Mouse (Mus musculus) neural tube, embryonic 13.5 days (tissue): ENCODE measurements around the gene Kat5. TPM values are rescaled to one million over a fixed set of nuclear protein-coding genes. Genes with fewer than 3 reads are reported as not detected.

ENCODE experiments used
- ATAC-seq: fragments of 200-750 bp; cut with Nextera tagmentation; 2 replicates; pipeline ENCODE4 v1.8.0; 2017; ENCODE audit warnings: low read depth, mild to moderate bottlenecking, moderate TSS enrichment, moderate library complexity
- H3K27ac ChIP-seq: fragments of 300-500 bp; sonication (generic); replicated peaks from 2 replicates; pipeline ENCODE4 v1.5.1; 2015; ENCODE audit warnings: moderate library complexity, mild to moderate bottlenecking, inconsistent platforms
- H3K27me3 ChIP-seq: fragments of 300-500 bp; sonication (generic); 2 replicates; pipeline ENCODE4 v1.6.1; 2015; ENCODE audit warnings: mild to moderate bottlenecking, inconsistent platforms
- H3K36me3 ChIP-seq: fragments of 300-500 bp; sonication (generic); 2 replicates; pipeline ENCODE4 v1.6.1; 2015; ENCODE audit warnings: mild to moderate bottlenecking, inconsistent platforms
- H3K4me1 ChIP-seq: fragments of 300-500 bp; sonication (generic); replicated peaks from 2 replicates; pipeline ENCODE4 v1.6.1; 2015; ENCODE audit warnings: inconsistent platforms
- H3K4me2 ChIP-seq: fragments of 300-500 bp; sonication (generic); 2 replicates; pipeline ENCODE4 v1.6.1; 2015; ENCODE audit warnings: inconsistent platforms, mild to moderate bottlenecking, moderate library complexity
- H3K4me3 ChIP-seq: fragments of 300-500 bp; sonication (generic); 2 replicates; pipeline ENCODE4 v1.5.1; 2015; ENCODE audit warnings: mild to moderate bottlenecking, inconsistent platforms
- H3K9ac ChIP-seq: fragments of 300-500 bp; sonication (generic); 2 replicates; pipeline ENCODE4 v1.6.1; 2015; ENCODE audit warnings: moderate library complexity, mild to moderate bottlenecking, inconsistent platforms
- H3K9me3 ChIP-seq: fragments of 300-500 bp; sonication (generic); 2 replicates; pipeline ENCODE4 v1.6.1; 2016; ENCODE audit warnings: inconsistent platforms
- whole genome bisulfite sequencing: fragments of 180-500 bp; shearing (Covaris S2); methylation state at CpG from one replicate; pipeline ENCODE4 v1.1.7; 2015; 5-methylcytosine and 5-hydroxymethylcytosine counted together
- polyA plus RNA-seq: library from polyadenylated mRNA; unstranded; fragments of >200 nt; fragmentation: Nextera tagmentation; extraction: Ambion mirVana; gene quantifications from 2 replicates; pipeline ENCODE4 v1.2.1, GENCODE M21; 2015

Kat5 gene
- 72.3 and 77.2 TPM in 2 replicates for polyA plus RNA-seq

DNA sequence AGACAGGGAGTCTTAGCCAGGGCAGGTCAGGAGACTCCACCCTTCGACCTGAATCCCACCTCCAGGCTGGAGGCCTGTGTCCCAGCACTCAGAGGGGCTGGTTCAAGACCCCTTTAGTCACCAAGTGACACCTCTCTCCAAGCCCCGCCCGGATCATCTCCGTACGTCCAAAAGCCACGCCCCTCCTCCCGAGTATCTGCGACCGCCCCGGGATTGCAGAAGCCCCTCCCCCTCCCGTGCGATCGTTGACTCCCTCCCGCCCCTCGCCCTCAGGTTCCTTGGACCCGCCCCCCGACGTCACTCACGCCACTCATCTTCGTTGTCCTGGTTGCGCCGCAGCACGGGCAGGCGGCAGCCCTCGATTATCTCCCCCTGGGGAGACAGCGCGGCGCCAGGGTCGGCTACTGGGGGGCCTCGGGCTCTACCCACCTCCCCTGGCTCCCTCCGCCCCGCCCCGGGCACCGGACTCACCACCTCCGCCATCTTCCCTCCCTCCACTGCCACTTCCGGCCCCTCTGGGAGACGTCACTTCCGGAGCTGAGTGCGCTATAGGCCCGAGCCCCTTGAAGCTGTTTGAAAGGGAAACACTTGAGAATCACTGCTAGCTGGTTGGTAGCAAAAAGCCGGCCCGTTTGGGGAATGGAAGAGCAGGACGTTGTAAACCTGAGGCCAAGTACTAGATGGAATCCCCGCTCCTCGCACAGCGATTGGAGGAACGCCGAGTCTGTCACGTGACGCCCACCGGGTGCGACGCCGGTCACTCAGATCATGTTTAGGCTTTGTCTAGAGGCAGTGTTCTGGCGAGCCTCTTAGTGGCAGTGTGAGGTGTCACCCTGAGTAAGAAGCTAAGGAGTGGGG is at the start of gene Kat5:
Kat5 (minus strand) TSS at position 691 of the 858 bp plus-strand sequence.
- H3K9me3 ChIP-seq, result no peaks in the 10 kb centered on the region
- under 1% methylated on average over 53 of the region's 55 CpGs for WGBS
- H3K36me3 ChIP-seq, result peaks cover 42% of the 10 kb centered on the region
- peak within 1 kb of the TSS; percentile 98 for H3K27ac ChIP-seq
- peaks cover 31% of the 10 kb centered on the region for H3K4me1 ChIP-seq
- H3K9ac ChIP-seq, result peak within 1 kb of the TSS; percentile 85
- ATAC-seq, result peak; percentile 93
- H3K4me2 ChIP-seq, result peak within 1 kb of the TSS; percentile 76
- H3K27me3 ChIP-seq, result peaks cover 9% of the 10 kb centered on the region; the same call in 1 of the 2 replicates
- peak within 1 kb of the TSS; percentile 58 for H3K4me3 ChIP-seq

- Histone ChIP-seq H3K27me3 (peaks cover 35% of the 10 kb centered on the region), H3K36me3 (peaks cover 22% of the 10 kb centered on the region; the same call in 1 of the 2 replicates), H3K9me3 (no peaks in the 10 kb centered on the region), H3K4me3 (peak overlapping the region; percentile 38), H3K4me1 (peaks cover 14% of the 10 kb centered on the region), H3K27ac (no peak overlapping the region), H3K9ac (peak overlapping the region; percentile 62), H3K4me2 (peak overlapping the region; percentile 67)
- WGBS, result 16% methylated on average over 43 of the region's 43 CpGs
- no peak for ATAC-seq
These were observed 44.8 kb upstream of the Kat5 start for GRCm38 (mm10) chr19:5654720-5655298.

- peak; percentile 52 for ATAC-seq
- peaks cover 35% of the 10 kb centered on the region for H3K27me3 ChIP-seq
- H3K4me3 ChIP-seq, result peak overlapping the region; percentile 38
- peak overlapping the region; percentile 67 for H3K4me2 ChIP-seq
- peaks cover 22% of the 10 kb centered on the region; the same call in 1 of the 2 replicates for H3K36me3 ChIP-seq
- no peaks in the 10 kb centered on the region for H3K9me3 ChIP-seq
- peaks cover 18% of the 10 kb centered on the region for H3K4me1 ChIP-seq
- WGBS, result 7% methylated on average over 62 of the region's 62 CpGs
- no peak overlapping the region for H3K27ac ChIP-seq
- peak overlapping the region; percentile 62 for H3K9ac ChIP-seq
These were observed 44.1 kb upstream of the Kat5 start for GRCm38 (mm10) chr19:5653969-5654719.

DNA sequence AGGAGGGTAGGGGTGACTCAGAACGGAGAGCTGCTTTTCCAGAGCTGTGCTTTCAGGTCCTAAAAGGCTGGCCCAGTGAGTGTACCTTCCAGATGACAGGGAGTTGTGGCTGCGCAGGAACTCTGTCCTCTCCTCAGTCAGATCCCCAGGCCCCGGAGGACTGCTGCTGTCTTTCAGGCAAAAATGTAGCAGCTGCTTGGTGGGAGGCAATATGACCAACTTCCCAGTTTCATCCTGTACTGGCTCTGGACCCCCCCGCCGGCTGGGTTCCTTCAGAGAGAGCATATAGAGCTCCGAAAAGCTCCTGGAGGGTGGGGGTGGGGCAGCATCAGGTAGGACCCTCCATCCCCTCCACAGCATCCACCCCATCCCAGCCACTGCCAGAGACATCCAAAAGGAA is 42.5 kb upstream of the Kat5 start:
- Histone ChIP-seq H3K9me3 (no peaks in the 10 kb centered on the region), H3K9ac (no peak overlapping the region), H3K27me3 (peaks cover 35% of the 10 kb centered on the region), H3K4me2 (no peak overlapping the region), H3K27ac (no peak overlapping the region), H3K4me1 (peaks cover 34% of the 10 kb centered on the region), H3K36me3 (peaks cover 29% of the 10 kb centered on the region), H3K4me3 (no peak overlapping the region)
- 76% methylated on average over 6 of the region's 6 CpGs for WGBS
- ATAC-seq, result no peak

- no peak for ATAC-seq
- WGBS, result 61% methylated on average over 13 of the region's 13 CpGs
These were observed 41.7 kb upstream of the Kat5 start for GRCm38 (mm10) chr19:5651502-5652274.

DNA sequence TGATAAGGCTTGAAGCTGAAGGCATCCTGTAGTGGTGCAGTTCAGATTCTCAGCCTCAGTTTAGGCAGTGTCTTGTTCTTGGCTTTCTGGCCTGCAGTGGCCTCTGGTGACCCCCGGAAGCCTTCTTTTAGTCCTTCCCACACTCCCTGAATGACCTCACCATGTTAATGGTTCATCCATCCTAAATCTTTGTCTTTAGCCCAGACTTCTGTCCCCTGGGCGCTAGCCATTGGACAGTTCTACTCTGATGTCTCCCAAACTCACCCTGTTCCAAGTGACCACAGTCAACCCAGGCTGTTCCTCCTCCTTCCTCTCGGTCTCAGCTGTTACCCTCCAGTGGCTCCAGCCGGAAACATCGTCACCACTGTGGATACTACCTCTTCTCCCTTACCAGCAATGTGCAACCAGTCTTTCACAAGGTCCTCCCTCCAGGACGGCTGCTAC is 39.3 kb upstream of the Kat5 start:
- H3K27ac ChIP-seq, result peak overlapping the region; percentile 84
- H3K9me3 ChIP-seq, result no peaks in the 10 kb centered on the region
- ATAC-seq, result no peak
- peak overlapping the region; percentile 30; the same call in 1 of the 2 replicates for H3K4me3 ChIP-seq
- H3K27me3 ChIP-seq, result peaks cover 13% of the 10 kb centered on the region
- WGBS, result 67% methylated on average over 6 of the region's 6 CpGs
- peaks cover 26% of the 10 kb centered on the region for H3K4me1 ChIP-seq
- H3K36me3 ChIP-seq, result peaks cover 54% of the 10 kb centered on the region
- peak overlapping the region; percentile 68 for H3K9ac ChIP-seq
- H3K4me2 ChIP-seq, result peak overlapping the region; percentile 60

More at GRCm38 (mm10) chr19:5651502-5652274, 41.7 kb upstream of the Kat5 start:
- H3K4me2 ChIP-seq, result no peak overlapping the region
- H3K36me3 ChIP-seq, result peaks cover 38% of the 10 kb centered on the region
- H3K9ac ChIP-seq, result no peak overlapping the region
- no peak overlapping the region for H3K4me3 ChIP-seq
- no peaks in the 10 kb centered on the region for H3K9me3 ChIP-seq
- no peak overlapping the region for H3K27ac ChIP-seq
- peaks cover 35% of the 10 kb centered on the region for H3K27me3 ChIP-seq
- peaks cover 34% of the 10 kb centered on the region for H3K4me1 ChIP-seq

DNA sequence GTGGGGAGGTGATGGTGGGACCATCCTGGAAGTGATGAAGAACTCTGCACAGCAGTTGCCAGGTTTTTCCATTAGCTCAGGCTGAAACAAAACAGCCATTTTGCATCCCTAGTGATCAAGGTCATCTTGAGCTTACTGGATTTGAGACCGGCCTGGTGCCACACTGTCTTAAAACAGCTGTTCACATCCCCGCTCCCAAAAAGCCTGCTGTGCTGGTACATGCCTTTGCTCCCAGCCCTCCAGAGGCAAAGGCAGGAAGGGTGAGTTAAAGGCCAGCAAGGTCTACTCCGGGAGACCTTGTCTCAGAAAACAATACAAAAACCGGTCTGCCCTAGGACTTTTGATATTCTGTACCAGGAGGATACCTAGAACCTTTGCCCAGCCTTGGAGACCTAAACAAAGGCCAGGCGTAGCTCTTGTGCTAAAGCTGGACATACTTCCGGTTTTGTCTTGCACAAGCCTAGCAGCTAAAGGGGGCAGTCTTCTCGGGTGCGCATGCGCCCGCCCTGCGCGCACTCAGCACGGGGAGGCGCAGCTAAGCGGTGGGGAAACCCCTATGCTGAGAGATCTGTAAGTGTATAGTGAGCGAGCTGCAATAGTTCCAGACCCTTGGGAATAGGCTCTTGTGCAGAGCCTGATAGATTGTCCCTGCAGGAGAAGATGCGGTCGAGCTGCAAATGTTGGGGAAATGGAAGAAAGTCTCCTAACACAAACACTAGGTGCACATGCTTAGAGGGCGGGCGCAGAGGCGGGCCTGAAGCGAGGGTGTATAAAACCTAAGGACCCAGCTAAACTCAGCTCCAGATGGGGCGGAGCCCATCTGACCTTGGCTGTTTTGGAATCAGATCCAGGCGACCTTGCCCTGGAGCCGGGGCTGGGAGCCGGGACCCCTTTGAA is 38.6 kb upstream of the Kat5 start:
- Histone ChIP-seq H3K9ac (peak overlapping the region; percentile 68), H3K36me3 (peaks cover 61% of the 10 kb centered on the region), H3K9me3 (no peaks in the 10 kb centered on the region), H3K4me1 (peaks cover 20% of the 10 kb centered on the region), H3K4me3 (peak overlapping the region; percentile 30), H3K27me3 (peaks cover 7% of the 10 kb centered on the region), H3K27ac (peak overlapping the region; percentile 84), H3K4me2 (peak overlapping the region; percentile 60)
- 15% methylated on average over 26 of the region's 26 CpGs for WGBS
- peak; percentile 94 for ATAC-seq

DNA sequence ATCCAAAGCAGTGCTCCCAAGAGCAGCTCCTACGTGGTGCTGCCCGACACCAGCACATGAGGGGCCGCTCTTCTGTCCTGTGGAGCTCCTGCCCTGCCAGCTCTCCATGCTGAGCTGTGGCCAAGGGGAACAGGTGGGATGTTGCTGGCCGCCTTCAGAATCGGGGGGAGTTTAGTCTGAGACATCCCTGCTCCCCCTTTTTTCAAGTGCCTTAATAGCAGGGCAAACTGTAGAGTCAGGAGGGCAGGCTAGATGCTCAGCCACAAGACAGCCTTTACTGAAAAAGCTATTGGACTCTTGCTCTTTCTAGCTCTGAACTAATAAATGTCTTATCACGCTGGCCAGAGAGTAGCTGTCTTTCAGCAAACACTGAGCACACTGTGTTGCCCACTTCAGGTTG is 37.8 kb upstream of the Kat5 start:
- H3K27ac ChIP-seq, result peak overlapping the region; percentile 84; the same call in 1 of the 2 replicates
- ATAC-seq, result no peak
- H3K27me3 ChIP-seq, result no peaks in the 10 kb centered on the region
- peaks cover 20% of the 10 kb centered on the region for H3K4me1 ChIP-seq
- no peak overlapping the region for H3K4me3 ChIP-seq
- peaks cover 65% of the 10 kb centered on the region for H3K36me3 ChIP-seq
- 97% methylated on average over 6 of the region's 6 CpGs for WGBS
- H3K4me2 ChIP-seq, result no peak overlapping the region
- H3K9me3 ChIP-seq, result no peaks in the 10 kb centered on the region
- H3K9ac ChIP-seq, result peak overlapping the region; percentile 68

DNA sequence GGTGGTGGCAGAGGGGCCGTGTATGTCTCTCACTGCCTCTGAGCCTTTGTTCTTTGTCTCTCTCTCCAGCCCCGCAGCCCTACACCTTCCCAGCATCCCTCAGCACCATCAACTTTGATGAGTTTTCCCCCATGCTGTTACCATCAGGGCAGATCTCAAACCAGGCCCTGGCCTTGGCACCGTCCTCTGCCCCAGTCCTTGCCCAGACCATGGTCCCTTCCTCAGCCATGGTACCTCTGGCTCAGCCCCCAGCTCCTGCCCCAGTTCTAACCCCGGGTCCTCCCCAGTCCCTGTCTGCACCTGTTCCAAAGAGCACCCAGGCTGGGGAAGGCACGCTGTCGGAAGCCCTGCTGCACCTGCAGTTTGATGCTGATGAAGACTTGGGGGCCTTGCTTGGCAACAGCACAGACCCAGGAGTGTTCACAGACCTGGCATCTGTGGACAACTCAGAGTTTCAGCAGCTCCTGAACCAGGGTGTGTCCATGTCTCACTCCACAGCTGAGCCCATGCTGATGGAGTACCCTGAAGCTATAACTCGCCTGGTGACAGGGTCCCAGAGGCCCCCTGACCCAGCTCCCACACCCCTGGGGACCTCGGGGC is 36.8 kb upstream of the Kat5 start:
- H3K9me3 ChIP-seq, result no peaks in the 10 kb centered on the region
- no peaks in the 10 kb centered on the region for H3K27me3 ChIP-seq
- peaks cover 20% of the 10 kb centered on the region for H3K4me1 ChIP-seq
- 93% methylated on average over 8 of the region's 8 CpGs for WGBS
- H3K4me2 ChIP-seq, result no peak overlapping the region
- H3K4me3 ChIP-seq, result no peak overlapping the region
- no peak for ATAC-seq
- no peak overlapping the region for H3K9ac ChIP-seq
- no peak overlapping the region for H3K27ac ChIP-seq
- peaks cover 69% of the 10 kb centered on the region for H3K36me3 ChIP-seq

- no peak overlapping the region for H3K9ac ChIP-seq
- no peaks in the 10 kb centered on the region for H3K27me3 ChIP-seq
- peaks cover 20% of the 10 kb centered on the region for H3K4me1 ChIP-seq
- WGBS, result 93% methylated on average over 9 of the region's 9 CpGs
- ATAC-seq, result no peak
- no peak overlapping the region for H3K27ac ChIP-seq
- H3K36me3 ChIP-seq, result peaks cover 80% of the 10 kb centered on the region
- H3K4me3 ChIP-seq, result no peak overlapping the region
- no peaks in the 10 kb centered on the region for H3K9me3 ChIP-seq
- H3K4me2 ChIP-seq, result no peak overlapping the region
These were observed 35.2 kb upstream of the Kat5 start for GRCm38 (mm10) chr19:5645280-5645679.
